ENCODE assay signal across 16 mouse cellular contexts in the genomic region with DNA sequence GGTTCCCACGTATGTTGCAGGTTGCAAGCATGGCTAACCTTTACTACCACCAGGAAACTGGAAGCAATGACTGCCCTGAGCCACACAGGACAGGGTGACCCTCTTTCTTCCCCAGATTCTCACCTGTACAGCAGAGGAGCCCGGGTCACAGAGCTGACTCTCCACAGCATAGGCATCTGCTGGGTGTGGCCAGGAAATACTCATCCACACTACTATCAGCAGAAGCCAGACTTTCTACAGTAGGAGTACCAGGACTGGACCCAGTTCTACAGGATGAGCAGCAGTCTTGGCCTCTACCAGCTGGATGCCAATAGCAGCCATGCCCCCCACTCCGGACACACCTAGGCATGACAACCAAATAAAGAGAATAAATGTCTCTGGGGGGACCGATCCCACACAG. TPM values are rescaled to one million over a fixed set of nuclear protein-coding genes. Genes with fewer than 3 reads are reported as not detected.
DNase-seq lines count a peak whose midpoint lies in the region; ATAC-seq and TF ChIP-seq lines count a peak whose summit lies in the region.
"Had no signal": no experiment of that assay in that cellular context is flagged by ENCODE, and none has a peak within 500 bp of the region (broad histone marks: within the 10 kb centered on the region; RNA-seq: fewer than 3 reads in every experiment).

No protein-coding gene starts in this region.

- no peaks in the 10 kb centered on the region for H3K9me3 ChIP-seq in heart, embryonic 13.5 days
- no peaks in the 10 kb centered on the region for H3K9me3 ChIP-seq in stomach, embryonic 14.5 days (ENCODE audit: control insufficient read depth, low read depth, low read length)
- H3K9me3 ChIP-seq in stomach, postnatal 0 days (ENCODE audit: control insufficient read depth, low read length), result no peaks in the 10 kb centered on the region
- H3K9me3 ChIP-seq in liver, embryonic 14.5 days (ENCODE audit: control insufficient read depth, low read length), result no peaks in the 10 kb centered on the region
- H3K9me3 ChIP-seq: embryonic facial prominence, embryonic 13.5 days; forebrain, embryonic 15.5 days; limb, embryonic 13.5 days had no signal

- H3K4me1 ChIP-seq in heart, embryonic 13.5 days, result peaks cover 44% of the 10 kb centered on the region
- no peaks in the 10 kb centered on the region for H3K4me1 ChIP-seq in stomach, embryonic 14.5 days (ENCODE audit: control insufficient read depth, insufficient read depth, low read length)
- H3K4me1 ChIP-seq in stomach, postnatal 0 days (replicated peaks; ENCODE audit: control insufficient read depth, insufficient read depth), result 0 out of 2 replicates have a peak, but pooled peaks cover 3% of the 10 kb centered on the region
- H3K4me1 ChIP-seq in liver, embryonic 14.5 days (replicated peaks; ENCODE audit: control insufficient read depth in 2 of 2, insufficient read depth in 2 of 2, low read length in 1 of 2), result peaks cover 83 to 85% of the 10 kb centered on the region in 2 experiments
- H3K4me1 ChIP-seq: forebrain, embryonic 15.5 days; limb, embryonic 13.5 days had no signal

- H3K9ac ChIP-seq in heart, embryonic 13.5 days, result no peak overlapping the region
- no peak overlapping the region for H3K9ac ChIP-seq in stomach, embryonic 14.5 days (replicated peaks; ENCODE audit: low read depth, low read length)
- no peak overlapping the region for H3K9ac ChIP-seq in stomach, postnatal 0 days (ENCODE audit: low read length)
- peak overlapping the region; percentile 74 for H3K9ac ChIP-seq in liver, embryonic 14.5 days (replicated peaks)
- H3K9ac ChIP-seq: embryonic facial prominence, embryonic 13.5 days; forebrain, embryonic 15.5 days; limb, embryonic 13.5 days had no signal

- no peaks in the 10 kb centered on the region for H3K36me3 ChIP-seq in heart, embryonic 13.5 days
- H3K36me3 ChIP-seq in stomach, embryonic 14.5 days (ENCODE audit: control insufficient read depth, insufficient read depth, low read length), result no peaks in the 10 kb centered on the region
- H3K36me3 ChIP-seq in stomach, postnatal 0 days (ENCODE audit: control insufficient read depth, insufficient read depth, low read length), result no peaks in the 10 kb centered on the region; the same call in 1 of the 2 replicates
- H3K36me3 ChIP-seq in liver, embryonic 14.5 days (replicated peaks; ENCODE audit: control insufficient read depth, insufficient read depth, low read depth), result peaks cover 39% of the 10 kb centered on the region
- H3K36me3 ChIP-seq: embryonic facial prominence, embryonic 13.5 days; forebrain, embryonic 15.5 days; limb, embryonic 13.5 days had no signal

- intact Hi-C loops in gastrocnemius, postnatal 14 days (cut with DNase I; ENCODE audit: low total_unique reads), result no loop called here

- no peaks in the 10 kb centered on the region for H3K27me3 ChIP-seq in heart, embryonic 13.5 days (replicated peaks)
- H3K27me3 ChIP-seq in stomach, embryonic 14.5 days (ENCODE audit: control insufficient read depth, insufficient read depth, low read length), result no peaks in the 10 kb centered on the region
- H3K27me3 ChIP-seq in stomach, postnatal 0 days (ENCODE audit: control insufficient read depth, insufficient read depth, low read length), result no peaks in the 10 kb centered on the region
- no peaks in the 10 kb centered on the region for H3K27me3 ChIP-seq in liver, embryonic 14.5 days (ENCODE audit: control insufficient read depth, insufficient read depth, low read length)
- H3K27me3 ChIP-seq: embryonic facial prominence, embryonic 13.5 days; forebrain, embryonic 15.5 days; limb, embryonic 13.5 days had no signal

- no peak overlapping the region for H3K4me3 ChIP-seq in heart, embryonic 13.5 days
- H3K4me3 ChIP-seq in stomach, embryonic 14.5 days (ENCODE audit: low read depth, low read length), result no peak overlapping the region
- no peak overlapping the region for H3K4me3 ChIP-seq in stomach, postnatal 0 days (ENCODE audit: low read depth, low read length)
- H3K4me3 ChIP-seq in liver, embryonic 14.5 days (ENCODE audit: insufficient read depth in 1 of 2, low read depth in 2 of 2, low read length in 2 of 2), result peak overlapping the region; percentile 45 to 51
- H3K4me3 ChIP-seq: embryonic facial prominence, embryonic 13.5 days; forebrain, embryonic 15.5 days; limb, embryonic 13.5 days had no signal

- H3K4me2 ChIP-seq in heart, embryonic 13.5 days, result peak overlapping the region; percentile 56; the same call in 1 of the 2 replicates
- H3K4me2 ChIP-seq in stomach, embryonic 14.5 days (replicated peaks; ENCODE audit: low read depth, low read length), result no peak overlapping the region
- H3K4me2 ChIP-seq in stomach, postnatal 0 days (replicated peaks; ENCODE audit: low read depth), result no peak overlapping the region
- H3K4me2 ChIP-seq in liver, embryonic 14.5 days (ENCODE audit: low read depth), result peak overlapping the region; percentile 78
- H3K4me2 ChIP-seq: embryonic facial prominence, embryonic 13.5 days; forebrain, embryonic 15.5 days; limb, embryonic 13.5 days had no signal

- DNase-seq in heart, adult 8-10 months (ENCODE audit: low spot score), result no peak
- DNase-seq in stomach, postnatal 0 days (ENCODE audit: low spot score), result no peak
- peak; percentile 76 to 82 (median 82) for DNase-seq in liver, embryonic 14.5 days (ENCODE audit: low read depth in 3 of 3, low spot score in 3 of 3)
- no peak for DNase-seq in gastrocnemius, postnatal 14 days
- DNase-seq in cerebellum, adult 11 months, result no peak
- DNase-seq: cerebellum, adult 18-20 months; kidney, postnatal 10 days; right cerebral cortex, postnatal 4 days; thymus, postnatal 4 days had no signal

- H3K27ac ChIP-seq in heart, embryonic 13.5 days (replicated peaks), result no peak overlapping the region; the same call in 1 of the 2 replicates
- H3K27ac ChIP-seq in stomach, embryonic 14.5 days (ENCODE audit: low read length), result no peak overlapping the region
- H3K27ac ChIP-seq in stomach, postnatal 0 days (replicated peaks), result no peak overlapping the region
- peak overlapping the region; percentile 97 for H3K27ac ChIP-seq in liver, embryonic 14.5 days
- H3K27ac ChIP-seq: embryonic facial prominence, embryonic 13.5 days; forebrain, embryonic 15.5 days; limb, embryonic 13.5 days; macrophage had no signal

- TF ChIP-seq CTCF in stomach, postnatal 0 days (IDR thresholded peaks at IDR 0.05; ENCODE audit: low read depth), result no peak
- TF ChIP-seq CTCF in liver, embryonic 14.5 days (IDR thresholded peaks at IDR 0.05; ENCODE audit: low read depth), result no peak

- ATAC-seq in heart, embryonic 13.5 days (ENCODE audit: extremely low read depth, insufficient number of reproducible peaks, low FRiP score, low TSS enrichment), result peak; percentile 34; the same call in 1 of the 2 replicates
- ATAC-seq in stomach, embryonic 14.5 days (ENCODE audit: insufficient number of reproducible peaks, insufficient read depth, low FRiP score, low read depth), result peak; percentile 68; the same call in 1 of the 2 replicates
- no peak for ATAC-seq in stomach, postnatal 0 days (ENCODE audit: low FRiP score, low TSS enrichment)
- peak; percentile 82 for ATAC-seq in liver, embryonic 14.5 days (ENCODE audit: insufficient read depth)
- ATAC-seq in inflammation-experienced regulatory T-cells, adult 6 months, result no peak
- ATAC-seq: forebrain, embryonic 15.5 days had no signal

- no peak for TF ChIP-seq EP300 in stomach, postnatal 0 days (optimal IDR thresholded peaks at IDR 0.05)
- peak; percentile 89 for TF ChIP-seq EP300 in liver, embryonic 14.5 days (IDR thresholded peaks at IDR 0.05; ENCODE audit: low read depth)

- WGBS in heart, embryonic 13.5 days, result 88% methylated on average over 4 of the region's 4 CpGs
- WGBS in stomach, embryonic 14.5 days, result 90% methylated on average over 4 of the region's 4 CpGs
- WGBS in stomach, postnatal 0 days, result 82% methylated on average over 4 of the region's 4 CpGs
- WGBS in liver, embryonic 14.5 days (ENCODE audit: insufficient replicate concordance), result 37% methylated on average over 4 of the region's 4 CpGs

RNA-seq across cellular contexts. Expression of a gene that starts 15.4 kb away (rescaled TPM):
- 4.5 and 5.5 TPM in 2 replicates for polyA plus RNA-seq in heart, embryonic 13.5 days (2015; fragmentation: Nextera tagmentation; extraction: Ambion mirVana)
- 10 to 100 TPM in 2 of 4 experiments, 1 to 10 TPM in 2; 8.8 to 12.5 (median 10.9) TPM for total RNA-seq in heart, adult 8-10 months (2022)
- polyA plus RNA-seq in stomach, embryonic 14.5 days (2014; fragmentation: Nextera tagmentation; extraction: Ambion mirVana), result 4.9 and 5.9 TPM in 2 replicates
- 6.9 and 7.5 TPM in 2 replicates for polyA plus RNA-seq in stomach, postnatal 0 days (2015; fragmentation: Nextera tagmentation; extraction: Ambion mirVana)
- 21.4 and 24.4 TPM in 2 replicates for polyA plus RNA-seq in liver, embryonic 14.5 days (2012; rRNA removed)
- polyA plus RNA-seq in liver, embryonic 14.5 days (2014; fragmentation: Nextera tagmentation; extraction: Ambion mirVana), result 9.3 and 11.9 TPM in 2 replicates
- under 1 TPM; 0.25 to 0.51 (median 0.35) TPM for polyA plus RNA-seq in inflammation-experienced regulatory T-cells, adult 6 months (2017; shearing (Covaris generic))
- total RNA-seq in gastrocnemius, postnatal 14 days (2021), result 1 to 10 TPM; 7.8 to 9.9 TPM

Comparison
In these comparisons a context has a peak if more than half of its experiments do, and no peak if none do; other contexts are left out.
1. ATAC-seq: peak in heart, embryonic 13.5 days (single experiment), stomach, embryonic 14.5 days (single experiment) and liver, embryonic 14.5 days (single experiment); none in stomach, postnatal 0 days (single experiment) and inflammation-experienced regulatory T-cells, adult 6 months (single experiment).
2. H3K4me2 ChIP-seq: peak in heart, embryonic 13.5 days (single experiment) and liver, embryonic 14.5 days (single experiment); none in stomach, embryonic 14.5 days (single experiment) and stomach, postnatal 0 days (single experiment).
3. H3K4me3 ChIP-seq: peak in liver, embryonic 14.5 days (2 of 2); none in heart, embryonic 13.5 days (single experiment), stomach, embryonic 14.5 days (single experiment) and stomach, postnatal 0 days (single experiment).
4. DNase-seq: peak in liver, embryonic 14.5 days (3 of 3); none in heart, adult 8-10 months (single experiment), stomach, postnatal 0 days (single experiment), gastrocnemius, postnatal 14 days (single experiment) and cerebellum, adult 11 months (single experiment).